Mouse (Mus musculus): ENCODE data around the gene Ass1. TPM values are rescaled to one million over a fixed set of nuclear protein-coding genes. Genes with fewer than 3 reads are reported as not detected.

Gene Ass1
- polyA plus RNA-seq (2016; fragmentation: Nextera tagmentation; extraction: Ambion mirVana) = 11.8 and 15.0 TPM in 2 replicates

- peaks cover 64% of the 10 kb centered on the region for H3K27me3 ChIP-seq (ENCODE audit: insufficient read depth, poor library complexity, severe bottlenecking)
- 0 out of 2 replicates have a peak within 1 kb of the TSS, but pooled peaks have one; percentile 35 for H3K27ac ChIP-seq
- peaks cover 35% of the 10 kb centered on the region for H3K4me1 ChIP-seq (replicated peaks)
- whole genome bisulfite sequencing = 1% methylated on average over 49 of the region's 49 CpGs
- 0 out of 2 replicates have a peak, but pooled peaks cover 6% of the 10 kb centered on the region for H3K9me3 ChIP-seq
- no peaks in the 10 kb centered on the region for H3K36me3 ChIP-seq
- peak; percentile 50 for DNase-seq (ENCODE audit: low spot score)
- H3K4me3 ChIP-seq = peak within 1 kb of the TSS; percentile 54
These were observed at the start of gene Ass1 for GRCm38 (mm10) chr2:31469931-31470682. Gene Ass1 (plus strand): TSS chr2:31470207.

GRCm38 (mm10) chr2:31420914-31421313, 49.1 kb upstream of the Ass1 start:
- Histone ChIP-seq H3K4me1 (replicated peaks) (peaks cover 31% of the 10 kb centered on the region), H3K36me3 (no peaks in the 10 kb centered on the region), H3K27ac (no peak overlapping the region), H3K27me3 (ENCODE audit: insufficient read depth, poor library complexity, severe bottlenecking) (peaks cover 16% of the 10 kb centered on the region; the same call in 1 of the 2 replicates), H3K9me3 (no peaks in the 10 kb centered on the region), H3K4me3 (no peak overlapping the region)
- 79% methylated on average over 6 of the region's 6 CpGs for WGBS
- no peak for DNase-seq (ENCODE audit: low spot score)

GRCm38 (mm10) chr2:31422576-31422975, 47.4 kb upstream of the Ass1 start:
- 68% methylated on average over 6 of the region's 6 CpGs for WGBS
- Histone ChIP-seq H3K27ac (no peak overlapping the region), H3K4me3 (no peak overlapping the region), H3K36me3 (no peaks in the 10 kb centered on the region), H3K27me3 (ENCODE audit: insufficient read depth, poor library complexity, severe bottlenecking) (peaks cover 9% of the 10 kb centered on the region; the same call in 1 of the 2 replicates), H3K9me3 (no peaks in the 10 kb centered on the region), H3K4me1 (replicated peaks) (peaks cover 24% of the 10 kb centered on the region)
- no peak for DNase-seq (ENCODE audit: low spot score)

GRCm38 (mm10) chr2:31431477-31431876, 38.5 kb upstream of the Ass1 start:
- WGBS = 83% methylated on average over 5 of the region's 5 CpGs
- Histone ChIP-seq H3K9me3 (no peaks in the 10 kb centered on the region), H3K27me3 (ENCODE audit: insufficient read depth, poor library complexity, severe bottlenecking) (peaks cover 16% of the 10 kb centered on the region; the same call in 1 of the 2 replicates), H3K27ac (no peak overlapping the region), H3K4me3 (no peak overlapping the region), H3K36me3 (no peaks in the 10 kb centered on the region), H3K4me1 (replicated peaks) (0 out of 2 replicates have a peak, but pooled peaks cover 3% of the 10 kb centered on the region)
- DNase-seq (ENCODE audit: low spot score) = no peak

- Histone ChIP-seq H3K4me3 (no peak overlapping the region), H3K36me3 (no peaks in the 10 kb centered on the region), H3K4me1 (replicated peaks) (peaks cover 15% of the 10 kb centered on the region), H3K27ac (no peak overlapping the region), H3K9me3 (no peaks in the 10 kb centered on the region), H3K27me3 (ENCODE audit: insufficient read depth, poor library complexity, severe bottlenecking) (peaks cover 16% of the 10 kb centered on the region; the same call in 1 of the 2 replicates)
- 83% methylated on average over 10 of the region's 10 CpGs for WGBS
- DNase-seq (ENCODE audit: low spot score) = no peak
These were observed 35.3 kb upstream of the Ass1 start for GRCm38 (mm10) chr2:31434746-31435145.

- H3K27me3 ChIP-seq (ENCODE audit: insufficient read depth, poor library complexity, severe bottlenecking) = peaks cover 11% of the 10 kb centered on the region; the same call in 1 of the 2 replicates
- H3K9me3 ChIP-seq = no peaks in the 10 kb centered on the region
- peak; percentile 68 for DNase-seq (ENCODE audit: low spot score)
- no peak overlapping the region for H3K27ac ChIP-seq
- WGBS = 41% methylated on average over 6 of the region's 6 CpGs
- H3K4me1 ChIP-seq (replicated peaks) = peaks cover 15% of the 10 kb centered on the region
- H3K36me3 ChIP-seq = no peaks in the 10 kb centered on the region
- no peak overlapping the region for H3K4me3 ChIP-seq
These were observed 34.4 kb upstream of the Ass1 start for GRCm38 (mm10) chr2:31435567-31435966.

GRCm38 (mm10) chr2:31437480-31438245, 32.3 kb upstream of the Ass1 start:
- Histone ChIP-seq H3K27me3 (ENCODE audit: insufficient read depth, poor library complexity, severe bottlenecking) (peaks cover 11% of the 10 kb centered on the region; the same call in 1 of the 2 replicates), H3K27ac (0 out of 2 replicates have a peak overlapping the region, but pooled peaks have one; percentile 12), H3K4me3 (no peak overlapping the region), H3K36me3 (no peaks in the 10 kb centered on the region), H3K4me1 (replicated peaks) (peaks cover 22% of the 10 kb centered on the region), H3K9me3 (no peaks in the 10 kb centered on the region)
- 54% methylated on average over 14 of the region's 14 CpGs for WGBS
- DNase-seq (ENCODE audit: low spot score) = no peak

GRCm38 (mm10) chr2:31439576-31439975, 30.4 kb upstream of the Ass1 start:
- no peak overlapping the region for H3K27ac ChIP-seq
- no peaks in the 10 kb centered on the region for H3K36me3 ChIP-seq
- no peaks in the 10 kb centered on the region for H3K9me3 ChIP-seq
- 84% methylated on average over 6 of the region's 6 CpGs for WGBS
- no peak for DNase-seq (ENCODE audit: low spot score)
- no peak overlapping the region for H3K4me3 ChIP-seq
- peaks cover 13% of the 10 kb centered on the region; the same call in 1 of the 2 replicates for H3K27me3 ChIP-seq (ENCODE audit: insufficient read depth, poor library complexity, severe bottlenecking)
- peaks cover 27% of the 10 kb centered on the region for H3K4me1 ChIP-seq (replicated peaks)

- peaks cover 25% of the 10 kb centered on the region for H3K4me1 ChIP-seq (replicated peaks)
- H3K9me3 ChIP-seq = no peaks in the 10 kb centered on the region
- no peak overlapping the region for H3K4me3 ChIP-seq
- WGBS = 60% methylated on average over 11 of the region's 11 CpGs
- no peak overlapping the region for H3K27ac ChIP-seq
- no peak for DNase-seq (ENCODE audit: low spot score)
- no peaks in the 10 kb centered on the region for H3K36me3 ChIP-seq
- peaks cover 10% of the 10 kb centered on the region; the same call in 1 of the 2 replicates for H3K27me3 ChIP-seq (ENCODE audit: insufficient read depth, poor library complexity, severe bottlenecking)
These were observed 27.4 kb upstream of the Ass1 start for GRCm38 (mm10) chr2:31442480-31443160.

GRCm38 (mm10) chr2:31446036-31446435, 24.0 kb upstream of the Ass1 start:
- Histone ChIP-seq H3K27me3 (ENCODE audit: insufficient read depth, poor library complexity, severe bottlenecking) (peaks cover 10% of the 10 kb centered on the region; the same call in 1 of the 2 replicates), H3K36me3 (no peaks in the 10 kb centered on the region), H3K27ac (no peak overlapping the region), H3K4me3 (no peak overlapping the region), H3K9me3 (no peaks in the 10 kb centered on the region), H3K4me1 (replicated peaks) (peaks cover 44% of the 10 kb centered on the region)
- WGBS = 79% methylated on average over 4 of the region's 4 CpGs
- DNase-seq (ENCODE audit: low spot score) = no peak

- no peaks in the 10 kb centered on the region for H3K9me3 ChIP-seq
- H3K27ac ChIP-seq = no peak overlapping the region
- DNase-seq (ENCODE audit: low spot score) = no peak
- peaks cover 48% of the 10 kb centered on the region for H3K4me1 ChIP-seq (replicated peaks)
- H3K4me3 ChIP-seq = no peak overlapping the region
- 63% methylated on average over 4 of the region's 4 CpGs for WGBS
- H3K36me3 ChIP-seq = no peaks in the 10 kb centered on the region
- peaks cover 14% of the 10 kb centered on the region for H3K27me3 ChIP-seq (ENCODE audit: insufficient read depth, poor library complexity, severe bottlenecking)
These were observed 23.6 kb upstream of the Ass1 start for GRCm38 (mm10) chr2:31446456-31446855.

GRCm38 (mm10) chr2:31447536-31447935, 22.5 kb upstream of the Ass1 start:
- WGBS = 77% methylated on average over 2 of the region's 2 CpGs
- no peaks in the 10 kb centered on the region for H3K36me3 ChIP-seq
- no peak overlapping the region for H3K27ac ChIP-seq
- no peak for DNase-seq (ENCODE audit: low spot score)
- H3K4me1 ChIP-seq (replicated peaks) = peaks cover 52% of the 10 kb centered on the region
- H3K4me3 ChIP-seq = no peak overlapping the region
- no peaks in the 10 kb centered on the region for H3K9me3 ChIP-seq
- H3K27me3 ChIP-seq (ENCODE audit: insufficient read depth, poor library complexity, severe bottlenecking) = peaks cover 25% of the 10 kb centered on the region
